ENCODE assay signal across 15 mouse cellular contexts in genomic region chr6:13380819-13381218, GRCm38 (mm10).
"Had no signal": no experiment of that assay in that cellular context is flagged by ENCODE, and none has a peak within 500 bp of the region (broad histone marks: within the 10 kb centered on the region; RNA-seq: fewer than 3 reads in every experiment).

No protein-coding gene starts in this region.

- H3K9me3 ChIP-seq: neural tube, embryonic 13.5 days; neural tube, embryonic 15.5 days; stomach, embryonic 15.5 days had no signal

- H3K4me3 ChIP-seq: neural tube, embryonic 13.5 days; neural tube, embryonic 15.5 days; stomach, embryonic 15.5 days had no signal

- DNase-seq: retina, postnatal 1 day; right cerebral cortex, adult 18-20 months; right cerebral cortex, postnatal 14 days; right cerebral cortex, postnatal 25 days; right cerebral cortex, postnatal 4 days; spleen, adult 18-20 months; thymus, adult 2 months; thymus, postnatal 14 days; thymus, postnatal 25 days; thymus, postnatal 36 days; thymus, postnatal 4 days had no signal

- H3K4me1 ChIP-seq: neural tube, embryonic 13.5 days; neural tube, embryonic 15.5 days; stomach, embryonic 15.5 days had no signal

- H3K27ac ChIP-seq: neural tube, embryonic 13.5 days; neural tube, embryonic 15.5 days; stomach, embryonic 15.5 days; stomach, postnatal 0 days had no signal

- H3K27me3 ChIP-seq: neural tube, embryonic 13.5 days; neural tube, embryonic 15.5 days; stomach, embryonic 15.5 days had no signal

- H3K36me3 ChIP-seq: neural tube, embryonic 13.5 days; neural tube, embryonic 15.5 days; stomach, embryonic 15.5 days had no signal

- H3K9ac ChIP-seq: neural tube, embryonic 13.5 days; neural tube, embryonic 15.5 days; stomach, embryonic 15.5 days had no signal

- H3K4me2 ChIP-seq: neural tube, embryonic 13.5 days; neural tube, embryonic 15.5 days; stomach, embryonic 15.5 days had no signal
